19 mouse cellular contexts compared by ENCODE assay signal in the genomic region with DNA sequence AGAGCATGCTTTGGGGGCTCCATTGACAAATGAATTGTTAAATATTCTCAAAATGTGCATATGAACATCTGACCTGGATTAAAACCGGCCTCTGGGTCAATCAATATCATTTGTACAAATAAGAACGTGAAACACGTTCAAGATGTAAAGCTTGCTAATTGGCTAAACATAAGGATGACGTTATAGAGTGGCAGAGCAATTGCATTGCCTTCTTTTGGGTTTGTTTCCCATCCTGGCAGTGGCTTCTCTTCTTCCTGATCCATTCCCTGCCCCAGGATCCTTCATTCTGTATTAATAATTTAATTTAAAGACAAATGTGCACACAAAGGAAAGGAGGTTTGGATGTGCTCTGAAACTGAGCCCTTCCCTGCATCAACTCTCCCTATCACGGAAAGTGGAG. TPM values are rescaled to one million over a fixed set of nuclear protein-coding genes. Genes with fewer than 3 reads are reported as not detected.
DNase-seq lines count a peak whose midpoint lies in the region; ATAC-seq and TF ChIP-seq lines count a peak whose summit lies in the region.
"Had no signal": no experiment of that assay in that cellular context is flagged by ENCODE, and none has a peak within 500 bp of the region (broad histone marks: within the 10 kb centered on the region; RNA-seq: fewer than 3 reads in every experiment).

No protein-coding gene starts in this region.

- H3K27me3 ChIP-seq in forebrain, embryonic 16.5 days (replicated peaks; ENCODE audit: control insufficient read depth, insufficient read depth, low read length) = no peaks in the 10 kb centered on the region
- no peaks in the 10 kb centered on the region; the same call in 1 of the 2 replicates for H3K27me3 ChIP-seq in midbrain, embryonic 11.5 days (ENCODE audit: control insufficient read depth, insufficient read depth, low read length)
- no peaks in the 10 kb centered on the region for H3K27me3 ChIP-seq in neural tube, embryonic 14.5 days (ENCODE audit: control insufficient read depth, insufficient read depth, low read length)

- peak overlapping the region; percentile 91 for H3K4me3 ChIP-seq in layer of hippocampus, adult 2 months
- peak overlapping the region; percentile 84 for H3K4me3 ChIP-seq in forebrain, embryonic 16.5 days (replicated peaks; ENCODE audit: low read length)
- no peak overlapping the region for H3K4me3 ChIP-seq in midbrain, embryonic 11.5 days (ENCODE audit: low read depth, low read length)
- H3K4me3 ChIP-seq in neural tube, embryonic 14.5 days (ENCODE audit: low read depth, low read length) = peak overlapping the region; percentile 81
- H3K4me3 ChIP-seq: heart, embryonic 12.5 days; liver, embryonic 12.5 days; lung, embryonic 15.5 days; myocyte had no signal

- peaks cover 3% of the 10 kb centered on the region; the same call in 1 of the 2 replicates for H3K4me1 ChIP-seq in forebrain, embryonic 16.5 days (replicated peaks; ENCODE audit: control insufficient read depth, insufficient read depth, low read length)
- no peaks in the 10 kb centered on the region for H3K4me1 ChIP-seq in midbrain, embryonic 11.5 days (ENCODE audit: control insufficient read depth, insufficient read depth, low read length)
- 0 out of 2 replicates have a peak, but pooled peaks cover 2% of the 10 kb centered on the region for H3K4me1 ChIP-seq in neural tube, embryonic 14.5 days (ENCODE audit: control insufficient read depth, insufficient read depth, low read length)
- H3K4me1 ChIP-seq: liver, embryonic 12.5 days had no signal

- H3K9me3 ChIP-seq in forebrain, embryonic 16.5 days (ENCODE audit: control insufficient read depth, low read length) = no peaks in the 10 kb centered on the region
- H3K9me3 ChIP-seq in midbrain, embryonic 11.5 days (ENCODE audit: control insufficient read depth, low read length) = no peaks in the 10 kb centered on the region
- no peaks in the 10 kb centered on the region for H3K9me3 ChIP-seq in neural tube, embryonic 14.5 days (ENCODE audit: control insufficient read depth, low read length)
- H3K9me3 ChIP-seq: heart, embryonic 12.5 days; liver, embryonic 12.5 days; lung, embryonic 15.5 days had no signal

- H3K36me3 ChIP-seq in forebrain, embryonic 16.5 days (ENCODE audit: control insufficient read depth, insufficient read depth) = no peaks in the 10 kb centered on the region
- H3K36me3 ChIP-seq in midbrain, embryonic 11.5 days (ENCODE audit: control insufficient read depth, insufficient read depth, low read length) = no peaks in the 10 kb centered on the region
- H3K36me3 ChIP-seq in neural tube, embryonic 14.5 days (ENCODE audit: control insufficient read depth, insufficient read depth, low read length) = no peaks in the 10 kb centered on the region
- H3K36me3 ChIP-seq: heart, embryonic 12.5 days; liver, embryonic 12.5 days; lung, embryonic 15.5 days had no signal

- 40% methylated on average over 5 of the region's 5 CpGs for WGBS in forebrain, embryonic 16.5 days
- 62% methylated on average over 5 of the region's 5 CpGs for WGBS in midbrain, embryonic 11.5 days
- WGBS in neural tube, embryonic 14.5 days = 33% methylated on average over 5 of the region's 5 CpGs

- H3K4me2 ChIP-seq in forebrain, embryonic 16.5 days (ENCODE audit: low read length) = peak overlapping the region; percentile 78
- H3K4me2 ChIP-seq in midbrain, embryonic 11.5 days = peak overlapping the region; percentile 92
- peak overlapping the region; percentile 61 for H3K4me2 ChIP-seq in neural tube, embryonic 14.5 days (ENCODE audit: low read depth, low read length)
- H3K4me2 ChIP-seq: heart, embryonic 12.5 days; liver, embryonic 12.5 days; lung, embryonic 15.5 days had no signal

- DNase-seq in layer of hippocampus, adult 2 months (ENCODE audit: low spot score in 2 of 2) = no peak
- no peak for DNase-seq in layer of hippocampus, adult 8-10 months (ENCODE audit: low spot score in 2 of 2)
- DNase-seq in midbrain, embryonic 11.5 days (ENCODE audit: low spot score, missing footprints) = no peak
- DNase-seq in urinary bladder, postnatal 10 days (ENCODE audit: low spot score) = no peak
- no peak for DNase-seq in cerebellum, adult 11-12 months
- DNase-seq: gastrocnemius, postnatal 36 days; heart, postnatal 4 days; kidney, adult 18-20 months; kidney, postnatal 25 days; left cerebral cortex, postnatal 4 days; right cerebral cortex, adult 18-20 months; thymus, postnatal 4 days had no signal

- ATAC-seq in forebrain, embryonic 16.5 days = no peak
- ATAC-seq in midbrain, embryonic 11.5 days (ENCODE audit: low FRiP score) = no peak
- no peak for ATAC-seq in neural tube, embryonic 14.5 days (ENCODE audit: low read depth)
- ATAC-seq: liver, embryonic 12.5 days had no signal

- no peak for TF ChIP-seq CTCF in layer of hippocampus, adult 2 months (conservative IDR thresholded peaks at IDR 0.05)

- peak overlapping the region; percentile 97 for H3K27ac ChIP-seq in layer of hippocampus, adult 2 months
- H3K27ac ChIP-seq in forebrain, embryonic 16.5 days (ENCODE audit: low read length) = peak overlapping the region; percentile 52; the same call in 1 of the 2 replicates
- H3K27ac ChIP-seq in midbrain, embryonic 11.5 days (ENCODE audit: low read depth, low read length) = no peak overlapping the region
- peak overlapping the region; percentile 94; the same call in 1 of the 2 replicates for H3K27ac ChIP-seq in neural tube, embryonic 14.5 days (ENCODE audit: low read depth, low read length)
- H3K27ac ChIP-seq: liver, embryonic 12.5 days; lung, embryonic 15.5 days; stomach, postnatal 0 days had no signal

- peak overlapping the region; percentile 6 for H3K9ac ChIP-seq in forebrain, embryonic 16.5 days (replicated peaks; ENCODE audit: low read depth, low read length)
- no peak overlapping the region for H3K9ac ChIP-seq in midbrain, embryonic 11.5 days (ENCODE audit: low read length)
- H3K9ac ChIP-seq in neural tube, embryonic 14.5 days (replicated peaks; ENCODE audit: low read depth, low read length) = peak overlapping the region; percentile 92
- H3K9ac ChIP-seq: heart, embryonic 12.5 days; liver, embryonic 12.5 days; lung, embryonic 15.5 days had no signal

RNA-seq across cellular contexts. Expression of gene Nav3, which starts 2.4 kb away (rescaled TPM):
- total RNA-seq in layer of hippocampus, adult 2 months (2021) = 10 to 100 TPM; 77.6 to 79.2 TPM
- 10 to 100 TPM; 78.0 to 87.9 (median 83.6) TPM for total RNA-seq in layer of hippocampus, adult 8-10 months (2022)
- 24.3 and 24.7 TPM in 2 replicates for polyA plus RNA-seq in forebrain, embryonic 16.5 days (2015; fragmentation: Nextera tagmentation; extraction: Ambion mirVana)
- 7.9 and 8.8 TPM in 2 replicates for polyA plus RNA-seq in midbrain, embryonic 11.5 days (2014; fragmentation: Nextera tagmentation; extraction: Ambion mirVana)
- polyA plus RNA-seq in neural tube, embryonic 14.5 days (2014; fragmentation: Nextera tagmentation; extraction: Ambion mirVana) = 33.2 and 34.6 TPM in 2 replicates
